Mouse (Mus musculus): ENCODE results near the gene Rps10. TPM values are rescaled to one million over a fixed set of nuclear protein-coding genes. Genes with fewer than 3 reads are reported as not detected.

Gene Rps10
- total and polyA plus RNA-seq, 3 experiments = 2,522 to 3,437 (median 3,351) TPM

GRCm38 (mm10) chr17:27610679-27611518 is 25.6 kb downstream of the Rps10 start:
- in situ Hi-C loops (cut with MboI; ENCODE audit: low pct_ligation_motif_present, low pct_unique_long_range_greater_than_20kb, low sequenced_read_pairs) = no loop called here

GRCm38 (mm10) chr17:27609576-27609975 is 26.9 kb downstream of the Rps10 start:
- H3K4me2 ChIP-seq (ENCODE audit: insufficient read depth, low read depth, poor library complexity, severe bottlenecking) = no peak overlapping the region
- no peak for DNase-seq (ENCODE audit: extremely low read depth)
- peaks cover 0 to 14% of the 10 kb centered on the region in 2 experiments; a peak in 2 of 4 replicates for H3K4me1 ChIP-seq (ENCODE audit: control insufficient read depth in 1 of 2, insufficient read depth in 2 of 2)
- dilution Hi-C loops (cut with MboI; ENCODE audit: extremely low pct_ligation_motif_present, extremely low pct_unique_long_range_greater_than_20kb, low sequenced_read_pairs) = no loop called here
- no peaks in the 10 kb centered on the region for H3K9me3 ChIP-seq (replicated peaks; ENCODE audit: low read length)
- no peaks in the 10 kb centered on the region for H3K27me3 ChIP-seq (replicated peaks)
- peaks cover 16% of the 10 kb centered on the region for H3K79me2 ChIP-seq (replicated peaks; ENCODE audit: control insufficient read depth, extremely low read depth, insufficient read depth, poor library complexity, severe bottlenecking)
- no peak overlapping the region for H3K27ac ChIP-seq (ENCODE audit: insufficient read depth, low read depth)
- no peak overlapping the region for H3K4me3 ChIP-seq (replicated peaks in 1 of 3; ENCODE audit: low read depth in 2 of 3, low read length in 2 of 3, poor library complexity in 1 of 3)
- in situ Hi-C loops (cut with MboI; ENCODE audit: low pct_ligation_motif_present, low pct_unique_long_range_greater_than_20kb, low sequenced_read_pairs) = no loop called here
- peaks cover 8 to 66% of the 10 kb centered on the region in 2 experiments for H3K36me3 ChIP-seq (replicated peaks in 1 of 2; ENCODE audit: control insufficient read depth in 1 of 2, insufficient read depth in 1 of 2, low read length in 1 of 2)
- TF ChIP-seq ETS1 (conservative IDR thresholded peaks at IDR 0.05; ENCODE audit: low read depth, low read length) = no peak
- TF ChIP-seq IRF4 (IDR thresholded peaks at IDR 0.05; ENCODE audit: low read depth, low read length) = no peak
- TF ChIP-seq ZMIZ1 (IDR thresholded peaks at IDR 0.05; ENCODE audit: low read depth, low read length) = no peak
- TF ChIP-seq JUND (conservative IDR thresholded peaks at IDR 0.05; ENCODE audit: low read depth, low read length) = no peak
- no peak for TF ChIP-seq USF1 (IDR thresholded peaks at IDR 0.05; ENCODE audit: low read depth, low read length)
- no peak for TF ChIP-seq MAZ (IDR thresholded peaks at IDR 0.05; ENCODE audit: low read depth, low read length)
- TF ChIP-seq MXI1 (IDR thresholded peaks at IDR 0.05; ENCODE audit: low read depth, low read length) = no peak
- TF ChIP-seq POLR2A (IDR thresholded peaks at IDR 0.05; ENCODE audit: low read depth, low read length) = no peak
- no peak for TF ChIP-seq MAFK (IDR thresholded peaks at IDR 0.05; ENCODE audit: insufficient replicate concordance, low read length)
- no peak for TF ChIP-seq SIN3A (IDR thresholded peaks at IDR 0.05; ENCODE audit: low read length)
- TF ChIP-seq CHD2 (IDR thresholded peaks at IDR 0.05; ENCODE audit: low read length) = no peak
- no peak for TF ChIP-seq BHLHE40 (IDR thresholded peaks at IDR 0.05; ENCODE audit: low read depth, low read length)
- TF ChIP-seq POLR2AphosphoS2 (IDR thresholded peaks at IDR 0.05; ENCODE audit: low read depth, low read length) = no peak
- no peak for TF ChIP-seq USF2 (conservative IDR thresholded peaks at IDR 0.05; ENCODE audit: low read depth, low read length)
- no peak for TF ChIP-seq MEF2A (IDR thresholded peaks at IDR 0.05; ENCODE audit: borderline replicate concordance, low read depth, low read length)
- no peak overlapping the region for H3K9ac ChIP-seq (ENCODE audit: insufficient read depth, low read depth)

More at GRCm38 (mm10) chr17:27610679-27611518, 25.6 kb downstream of the Rps10 start:
- Histone ChIP-seq H3K4me1 (ENCODE audit: control insufficient read depth in 1 of 2, insufficient read depth in 2 of 2) (peaks cover 0 to 16% of the 10 kb centered on the region in 2 experiments; a peak in 2 of 4 replicates), H3K4me3 (replicated peaks in 1 of 3; ENCODE audit: low read depth in 2 of 3, low read length in 2 of 3, poor library complexity in 1 of 3) (no peak overlapping the region), H3K4me2 (ENCODE audit: insufficient read depth, low read depth, poor library complexity, severe bottlenecking) (no peak overlapping the region), H3K27me3 (replicated peaks) (no peaks in the 10 kb centered on the region), H3K9me3 (replicated peaks; ENCODE audit: low read length) (no peaks in the 10 kb centered on the region), H3K27ac (ENCODE audit: insufficient read depth, low read depth) (no peak overlapping the region), H3K36me3 (replicated peaks in 1 of 2; ENCODE audit: control insufficient read depth in 1 of 2, insufficient read depth in 1 of 2, low read length in 1 of 2) (peaks cover 8 to 75% of the 10 kb centered on the region in 2 experiments), H3K9ac (ENCODE audit: insufficient read depth, low read depth) (no peak overlapping the region), H3K79me2 (replicated peaks; ENCODE audit: control insufficient read depth, extremely low read depth, insufficient read depth, poor library complexity, severe bottlenecking) (peaks cover 20% of the 10 kb centered on the region)
- dilution Hi-C loops (cut with MboI; ENCODE audit: extremely low pct_ligation_motif_present, extremely low pct_unique_long_range_greater_than_20kb, low sequenced_read_pairs) = no loop called here
- no peak for DNase-seq (ENCODE audit: extremely low read depth)
- no peak for TF ChIP-seq ETS1 (conservative IDR thresholded peaks at IDR 0.05; ENCODE audit: low read depth, low read length)
- TF ChIP-seq ZKSCAN1 (IDR thresholded peaks at IDR 0.05; ENCODE audit: borderline replicate concordance, low read depth, low read length) = no peak
- TF ChIP-seq MXI1 (IDR thresholded peaks at IDR 0.05; ENCODE audit: low read depth, low read length) = no peak
- no peak for TF ChIP-seq USF2 (conservative IDR thresholded peaks at IDR 0.05; ENCODE audit: low read depth, low read length)
- TF ChIP-seq BHLHE40 (IDR thresholded peaks at IDR 0.05; ENCODE audit: low read depth, low read length) = no peak
- TF ChIP-seq CHD2 (IDR thresholded peaks at IDR 0.05; ENCODE audit: low read length) = no peak
- no peak for TF ChIP-seq TCF12 (IDR thresholded peaks at IDR 0.05; ENCODE audit: low read depth, low read length)
- no peak for TF ChIP-seq JUND (conservative IDR thresholded peaks at IDR 0.05; ENCODE audit: low read depth, low read length)
- no peak for TF ChIP-seq MAFK (IDR thresholded peaks at IDR 0.05; ENCODE audit: insufficient replicate concordance, low read length)
- no peak for TF ChIP-seq MAX (IDR thresholded peaks at IDR 0.05; ENCODE audit: low read length)
- TF ChIP-seq EP300 (IDR thresholded peaks at IDR 0.05; ENCODE audit: low read length) = no peak
- no peak for TF ChIP-seq UBTF (IDR thresholded peaks at IDR 0.05; ENCODE audit: low read depth, low read length)
